Mouse (Mus musculus): ENCODE measurements at regions not wholly inside any gene's neighbourhood (a gene's known extent, or its start where the extent isn't known, plus 50 kb on each side); places are given as distances from the start of the nearest gene placed in this dataset.

GRCm38 (mm10) chr7:96081676-96082075 lies 89.4 kb upstream of the Tenm4 start:
- no peak for DNase-seq (ENCODE audit: low spot score)

- no peak for DNase-seq (ENCODE audit: low spot score)
Measured at GRCm38 (mm10) chr7:96095185-96095584, 75.9 kb upstream of the Tenm4 start.

GRCm38 (mm10) chr7:96095752-96096151 lies 75.3 kb upstream of the Tenm4 start:
- no peak for DNase-seq (ENCODE audit: low spot score)

- no peak for DNase-seq (ENCODE audit: low spot score)
Measured at GRCm38 (mm10) chr7:96098686-96099376, 72.2 kb upstream of the Tenm4 start.

- DNase-seq (ENCODE audit: low spot score), result no peak
Measured at GRCm38 (mm10) chr7:96102727-96103126, 68.3 kb upstream of the Tenm4 start.

DNA sequence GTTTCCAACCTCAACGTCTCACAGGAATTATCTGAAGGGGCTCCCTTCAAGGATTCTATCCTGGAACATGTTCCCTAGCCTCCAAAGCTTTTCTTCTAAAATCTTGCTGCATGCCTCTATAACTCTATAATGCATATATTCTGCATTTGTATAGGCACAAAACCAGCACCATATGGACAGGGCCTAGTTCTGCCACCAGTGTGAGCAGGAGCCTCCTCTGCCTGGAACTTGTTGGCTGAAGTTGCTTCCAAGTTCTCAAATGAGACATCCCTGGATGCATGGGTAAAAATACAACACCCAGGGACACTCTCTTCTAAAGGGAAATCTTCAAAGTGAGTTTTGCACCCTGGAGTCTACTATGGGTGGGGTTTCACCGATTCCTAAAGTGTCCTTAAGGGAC lies 62.3 kb upstream of the Tenm4 start:
- no peak for DNase-seq (ENCODE audit: low spot score)

DNA sequence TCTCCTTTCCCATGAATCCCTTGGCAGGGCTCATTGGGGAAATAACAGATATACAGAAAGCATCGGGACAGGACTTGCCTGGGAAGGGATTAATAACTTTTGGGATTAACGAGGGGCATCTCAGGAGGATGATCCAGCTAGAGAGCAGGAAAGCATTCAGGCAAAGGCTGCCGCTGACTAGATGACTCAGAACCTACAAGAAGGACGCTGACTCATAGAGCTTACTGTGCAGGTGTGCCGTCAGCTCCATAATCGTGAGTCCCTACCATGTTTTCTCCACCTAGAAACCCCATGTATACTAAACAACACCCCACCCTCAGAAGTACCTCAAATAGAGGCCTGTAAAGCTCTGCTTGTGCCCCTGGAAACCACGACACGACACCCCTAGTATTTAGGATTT lies 50.9 kb upstream of the Tenm4 start:
- DNase-seq (ENCODE audit: low spot score), result no peak

Measured in thymus, postnatal 0 days (tissue).